Mouse (Mus musculus) liver, adult (tissue): ENCODE results near the gene Pola2.

Experiments
- GATA4 ChIP-seq: IDR thresholded peaks from 2 replicates; pipeline ENCODE4 v1.6.1; 2014; ENCODE audit warnings: mild to moderate bottlenecking, low read length; ENCODE audit not compliant: insufficient replicate concordance

Gene Pola2

DNA sequence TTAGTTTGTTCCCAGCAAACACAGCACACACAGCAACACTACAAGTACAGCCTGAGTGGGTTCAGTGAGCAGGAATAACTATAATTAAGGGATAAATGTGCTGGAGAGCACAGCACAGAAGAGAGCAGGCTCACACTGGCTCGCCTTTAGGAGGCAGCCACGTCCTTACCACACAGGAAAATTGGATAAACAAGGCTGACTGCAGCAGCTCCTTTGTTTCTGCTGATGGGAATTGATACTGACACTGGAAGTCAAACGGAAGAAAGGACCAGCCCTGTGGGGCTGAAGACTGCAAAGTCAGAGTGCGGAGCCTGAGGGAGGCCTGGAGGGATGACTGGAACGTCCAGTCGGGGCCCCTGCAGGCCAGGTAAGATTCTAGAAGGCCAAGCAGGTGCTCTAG is 53.8 kb downstream of the Pola2 start:
- no peak for TF ChIP-seq GATA4

GRCm38 (mm10) chr19:5907275-5907674 is 56.7 kb downstream of the Pola2 start:
- no peak for TF ChIP-seq GATA4

GRCm38 (mm10) chr19:5894002-5894678 is 69.9 kb downstream of the Pola2 start, which contains the start of gene Tigd3:
Gene Tigd3 (minus strand): TSS chr19:5894149.
- peak; percentile 55; the same call in 1 of the 2 replicates for TF ChIP-seq GATA4

- TF ChIP-seq GATA4, result no peak
These were observed 70.6 kb downstream of the Pola2 start for GRCm38 (mm10) chr19:5893282-5894001.

- no peak for TF ChIP-seq GATA4
These were observed 71.3 kb downstream of the Pola2 start for GRCm38 (mm10) chr19:5892735-5893134.

DNA sequence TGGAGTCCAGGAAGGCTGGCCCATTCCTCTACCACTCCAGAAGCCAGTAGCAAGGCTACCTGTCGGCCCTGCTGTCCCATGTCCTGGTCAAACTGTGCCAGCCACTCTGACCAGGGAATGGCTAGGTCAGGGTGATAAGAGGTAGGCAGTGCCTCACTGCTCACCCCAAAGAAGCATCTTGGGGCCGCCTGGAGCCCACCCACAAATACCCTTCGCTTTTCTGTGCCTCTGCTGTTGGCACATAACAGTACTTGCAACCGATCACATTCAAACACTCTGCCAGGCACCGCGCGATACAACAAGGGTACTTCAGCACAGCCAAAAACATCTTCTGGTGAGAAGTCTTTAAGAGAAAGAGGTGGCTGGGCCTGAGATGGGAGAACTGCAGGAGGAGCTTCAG is 71.7 kb downstream of the Pola2 start:
- TF ChIP-seq GATA4, result no peak

- no peak for TF ChIP-seq GATA4
These were observed 72.3 kb downstream of the Pola2 start for GRCm38 (mm10) chr19:5891521-5892258.
